Mouse (Mus musculus): ENCODE measurements around the gene Luc7l2.

- TF ChIP-seq EP300 (IDR thresholded peaks at IDR 0.05; ENCODE audit: low read depth) = no peak
- no peak for TF ChIP-seq CTCF (IDR thresholded peaks at IDR 0.05; ENCODE audit: low read depth)
These were observed 75.9 kb downstream of the Luc7l2 start for GRCm38 (mm10) chr6:38627081-38627480.

All from liver, embryonic 14.5 days (tissue).